ENCODE assay signal across 7 mouse cellular contexts in genomic region chr9:80086272-80086966, GRCm38 (mm10). TPM values are rescaled to one million over a fixed set of nuclear protein-coding genes. Genes with fewer than 3 reads are reported as not detected.
A peak's percentile ranks its signal among the peaks of the same experiment; 100 is the strongest.
DNase-seq lines count a peak whose midpoint lies in the region; ATAC-seq lines count a peak whose summit lies in the region.
"Not testable (repeated sequence)": the region's sequence is repeated elsewhere in the genome, so short reads cannot be mapped to it uniquely, and the experiment has no call there.

No protein-coding gene starts in this region.

- H3K4me3 ChIP-seq in liver, embryonic 11.5 days (ENCODE audit: low read depth, low read length); liver, embryonic 15.5 days (replicated peaks): not testable (repeated sequence)

- not testable (repeated sequence) for H3K27me3 ChIP-seq in liver, embryonic 11.5 days (replicated peaks; ENCODE audit: control insufficient read depth, insufficient read depth, low read length); liver, embryonic 15.5 days

- H3K9ac ChIP-seq in liver, embryonic 11.5 days (ENCODE audit: low read depth, low read length); liver, embryonic 15.5 days: not testable (repeated sequence)

- ATAC-seq in common myeloid progenitor, adult 5-6 weeks (replicated peaks; ENCODE audit: low read depth, poor library complexity, severe bottlenecking): peak; percentile 80
- peak; percentile 77 to 86; a peak in 3 of 4 replicates for ATAC-seq in hematopoietic stem cell, adult 5-6 weeks (replicated peaks in 1 of 2; ENCODE audit: insufficient read depth in 1 of 2, low FRiP score in 2 of 2, low TSS enrichment in 1 of 2, low read depth in 1 of 2, poor library complexity in 2 of 2, severe bottlenecking in 2 of 2)
- ATAC-seq in liver, embryonic 11.5 days (replicated peaks; ENCODE audit: low FRiP score): peak; percentile 70
- 0 out of 2 replicates have a peak, but pooled peaks have one; percentile 34 for ATAC-seq in liver, embryonic 15.5 days (ENCODE audit: insufficient read depth)
- ATAC-seq in megakaryocyte, adult 5-6 weeks (ENCODE audit: poor library complexity, severe bottlenecking): peak; percentile 80

- not testable (repeated sequence) for H3K36me3 ChIP-seq in liver, embryonic 11.5 days (ENCODE audit: control insufficient read depth, insufficient read depth, low read length); liver, embryonic 15.5 days (replicated peaks)

- H3K27ac ChIP-seq in liver, embryonic 11.5 days (ENCODE audit: low read depth, low read length); liver, embryonic 15.5 days (replicated peaks): not testable (repeated sequence)

- not testable (repeated sequence) for H3K4me2 ChIP-seq in liver, embryonic 11.5 days; liver, embryonic 15.5 days

- H3K9me3 ChIP-seq in liver, embryonic 11.5 days (ENCODE audit: control insufficient read depth, low read length); liver, embryonic 15.5 days (replicated peaks): not testable (repeated sequence)

- WGBS in liver, embryonic 11.5 days: 38% methylated on average over 5 of the region's 6 CpGs
- 29% methylated on average over 5 of the region's 6 CpGs for WGBS in liver, embryonic 15.5 days (ENCODE audit: insufficient replicate concordance)

- H3K4me1 ChIP-seq in liver, embryonic 11.5 days (replicated peaks; ENCODE audit: control insufficient read depth, insufficient read depth, low read length): peaks cover 21% of the 10 kb centered on the region
- peaks cover 36% of the 10 kb centered on the region for H3K4me1 ChIP-seq in liver, embryonic 15.5 days (replicated peaks)

- DNase-seq in A20 (ENCODE audit: low read depth, low spot score) (peak; percentile 67), MEL-GATA-1-ER (ENCODE audit: extremely low read depth, low read depth) (peak; percentile 93)
- not testable (repeated sequence) for DNase-seq in liver, embryonic 11.5 days (ENCODE audit: low spot score)

RNA-seq across cellular contexts. Expression of gene Senp6, which starts 19.7 kb away (rescaled TPM):
- total RNA-seq in common myeloid progenitor, adult 5-6 weeks (2017): 203 and 226 TPM in 2 replicates
- total RNA-seq in hematopoietic stem cell, adult 5-6 weeks (2017): 270 and 300 TPM in 2 replicates
- 36.9 and 41.6 TPM in 2 replicates for polyA plus RNA-seq in liver, embryonic 11.5 days (2014; fragmentation: Nextera tagmentation; extraction: Ambion mirVana)
- 13.0 TPM in 2 replicates for polyA plus RNA-seq in liver, embryonic 15.5 days (2015; fragmentation: Nextera tagmentation; extraction: Ambion mirVana)
- 107 and 112 TPM in 2 replicates for total RNA-seq in megakaryocyte, adult 5-6 weeks (2015)
- 88.1 and 101 TPM in 2 replicates for total RNA-seq in megakaryocyte, adult 5-6 weeks (2017)
